Mouse (Mus musculus): ENCODE measurements around the gene Iah1. TPM values are rescaled to one million over a fixed set of nuclear protein-coding genes. Genes with fewer than 3 reads are reported as not detected.

The Iah1 gene
- polyA plus RNA-seq (2015; fragmentation: Nextera tagmentation; extraction: Ambion mirVana) = 58.8 and 63.7 TPM in 2 replicates

GRCm38 (mm10) chr12:21315923-21316868 is at the start of gene Iah1:
Gene Iah1, plus strand, starts transcription at chr12:21316389.
- Histone ChIP-seq H3K9ac (peak within 1 kb of the TSS; percentile 72), H3K4me1 (replicated peaks) (0 out of 2 replicates have a peak, but pooled peaks cover 7% of the 10 kb centered on the region), H3K27me3 (replicated peaks) (no peaks in the 10 kb centered on the region), H3K4me2 (replicated peaks) (peak within 1 kb of the TSS; percentile 72), H3K27ac (peak within 1 kb of the TSS; percentile 82), H3K9me3 (no peaks in the 10 kb centered on the region), H3K4me3 (replicated peaks) (peak within 1 kb of the TSS; percentile 70), H3K36me3 (peaks cover 18% of the 10 kb centered on the region)
- 3% methylated on average over 59 of the region's 59 CpGs for WGBS
- peak; percentile 98 for ATAC-seq

- Histone ChIP-seq H3K9me3 (no peaks in the 10 kb centered on the region), H3K27me3 (replicated peaks) (no peaks in the 10 kb centered on the region), H3K9ac (no peak overlapping the region), H3K36me3 (peaks cover 24% of the 10 kb centered on the region), H3K4me3 (replicated peaks) (no peak overlapping the region), H3K4me2 (replicated peaks) (no peak overlapping the region), H3K27ac (no peak overlapping the region), H3K4me1 (replicated peaks) (peaks cover 4% of the 10 kb centered on the region; the same call in 1 of the 2 replicates)
- 78% methylated on average over 2 of the region's 2 CpGs for WGBS
- no peak; the same call in none of the 2 replicates for ATAC-seq
Observed at GRCm38 (mm10) chr12:21266784-21267098, 49.4 kb upstream of the Iah1 start.

GRCm38 (mm10) chr12:21268083-21268616 is 48.0 kb upstream of the Iah1 start:
- H3K9me3 ChIP-seq = no peaks in the 10 kb centered on the region
- peaks cover 4% of the 10 kb centered on the region; the same call in 1 of the 2 replicates for H3K4me1 ChIP-seq (replicated peaks)
- no peak overlapping the region for H3K9ac ChIP-seq
- no peak overlapping the region for H3K4me3 ChIP-seq (replicated peaks)
- H3K4me2 ChIP-seq (replicated peaks) = no peak overlapping the region
- H3K27ac ChIP-seq = no peak overlapping the region
- ATAC-seq = no peak
- peaks cover 22% of the 10 kb centered on the region for H3K36me3 ChIP-seq
- WGBS = 86% methylated on average over 8 of the region's 8 CpGs
- H3K27me3 ChIP-seq (replicated peaks) = no peaks in the 10 kb centered on the region

- no peaks in the 10 kb centered on the region for H3K9me3 ChIP-seq
- H3K4me3 ChIP-seq (replicated peaks) = no peak overlapping the region
- H3K9ac ChIP-seq = no peak overlapping the region
- no peak overlapping the region for H3K4me2 ChIP-seq (replicated peaks)
- no peak overlapping the region for H3K27ac ChIP-seq
- no peak for ATAC-seq
- H3K36me3 ChIP-seq = peaks cover 15% of the 10 kb centered on the region
- no peaks in the 10 kb centered on the region for H3K27me3 ChIP-seq (replicated peaks)
- 84% methylated on average over 7 of the region's 7 CpGs for WGBS
- H3K4me1 ChIP-seq (replicated peaks) = no peaks in the 10 kb centered on the region
Observed at GRCm38 (mm10) chr12:21274446-21274845, 41.7 kb upstream of the Iah1 start.

GRCm38 (mm10) chr12:21277352-21277864 is 38.8 kb upstream of the Iah1 start:
- Histone ChIP-seq H3K4me1 (replicated peaks) (no peaks in the 10 kb centered on the region), H3K27ac (no peak overlapping the region), H3K4me3 (replicated peaks) (no peak overlapping the region), H3K27me3 (replicated peaks) (no peaks in the 10 kb centered on the region), H3K9me3 (no peaks in the 10 kb centered on the region), H3K4me2 (replicated peaks) (no peak overlapping the region), H3K9ac (no peak overlapping the region), H3K36me3 (no peaks in the 10 kb centered on the region)
- WGBS = 85% methylated on average over 1 of the region's 1 CpGs
- no peak for ATAC-seq

GRCm38 (mm10) chr12:21284761-21285441 is 31.3 kb upstream of the Iah1 start, which contains the start of gene Cpsf3:
Gene Cpsf3, plus strand, starts transcription at chr12:21285391.
- WGBS = 58% methylated on average over 11 of the region's 11 CpGs
- Histone ChIP-seq H3K36me3 (no peaks in the 10 kb centered on the region), H3K27me3 (replicated peaks) (no peaks in the 10 kb centered on the region), H3K9me3 (no peaks in the 10 kb centered on the region), H3K9ac (peak within 1 kb of the TSS; percentile 90), H3K4me3 (replicated peaks) (peak within 1 kb of the TSS; percentile 77), H3K4me1 (replicated peaks) (peaks cover 14% of the 10 kb centered on the region), H3K4me2 (replicated peaks) (peak within 1 kb of the TSS; percentile 90), H3K27ac (peak within 1 kb of the TSS; percentile 93)
- no peak for ATAC-seq

- no peaks in the 10 kb centered on the region for H3K9me3 ChIP-seq
- peak overlapping the region; percentile 79 for H3K9ac ChIP-seq
- H3K4me3 ChIP-seq (replicated peaks) = peak overlapping the region; percentile 77
- no peaks in the 10 kb centered on the region for H3K27me3 ChIP-seq (replicated peaks)
- peak; percentile 87 for ATAC-seq
- peak overlapping the region; percentile 77 for H3K27ac ChIP-seq
- WGBS = under 1% methylated on average over 47 of the region's 47 CpGs
- peak overlapping the region; percentile 90 for H3K4me2 ChIP-seq (replicated peaks)
- H3K36me3 ChIP-seq = no peaks in the 10 kb centered on the region
- peaks cover 15% of the 10 kb centered on the region for H3K4me1 ChIP-seq (replicated peaks)
Observed at GRCm38 (mm10) chr12:21285508-21286242, 30.5 kb upstream of the Iah1 start.

- Histone ChIP-seq H3K36me3 (no peaks in the 10 kb centered on the region), H3K27ac (peak within 1 kb of the TSS; percentile 93), H3K9ac (peak within 1 kb of the TSS; percentile 90), H3K27me3 (replicated peaks) (no peaks in the 10 kb centered on the region), H3K9me3 (no peaks in the 10 kb centered on the region), H3K4me1 (replicated peaks) (peaks cover 15% of the 10 kb centered on the region), H3K4me2 (replicated peaks) (peak within 1 kb of the TSS; percentile 90), H3K4me3 (replicated peaks) (peak within 1 kb of the TSS; percentile 77)
- WGBS = 0% methylated on average over 28 of the region's 28 CpGs
- ATAC-seq = peak; percentile 96
Observed at GRCm38 (mm10) chr12:21286243-21286622, 30.0 kb upstream of the Iah1 start, which contains the start of gene Itgb1bp1. Gene Itgb1bp1, minus strand, starts transcription at chr12:21286284.

GRCm38 (mm10) chr12:21286712-21287650 is 29.2 kb upstream of the Iah1 start:
- Histone ChIP-seq H3K4me3 (replicated peaks) (peak overlapping the region; percentile 77), H3K27me3 (replicated peaks) (no peaks in the 10 kb centered on the region), H3K36me3 (peaks cover 5% of the 10 kb centered on the region), H3K4me1 (replicated peaks) (peaks cover 15% of the 10 kb centered on the region), H3K9ac (peak overlapping the region; percentile 90), H3K27ac (peak overlapping the region; percentile 93), H3K4me2 (replicated peaks) (peak overlapping the region; percentile 66), H3K9me3 (no peaks in the 10 kb centered on the region)
- WGBS = 30% methylated on average over 18 of the region's 18 CpGs
- ATAC-seq = peak; percentile 55

- Histone ChIP-seq H3K27me3 (replicated peaks) (no peaks in the 10 kb centered on the region), H3K27ac (no peak overlapping the region), H3K36me3 (peaks cover 17% of the 10 kb centered on the region), H3K9ac (no peak overlapping the region), H3K4me3 (replicated peaks) (no peak overlapping the region), H3K4me1 (replicated peaks) (peaks cover 15% of the 10 kb centered on the region), H3K9me3 (no peaks in the 10 kb centered on the region), H3K4me2 (replicated peaks) (no peak overlapping the region)
- WGBS = 87% methylated on average over 3 of the region's 3 CpGs
- no peak for ATAC-seq
Observed at GRCm38 (mm10) chr12:21288716-21289395, 27.3 kb upstream of the Iah1 start.

Data from intestine, embryonic 15.5 days (tissue).